Mouse (Mus musculus) megakaryocyte-erythroid progenitor cell, adult 5-6 weeks (primary cell): ENCODE data around the gene Magi3. TPM values are rescaled to one million over a fixed set of nuclear protein-coding genes. Genes with fewer than 3 reads are reported as not detected.
A peak's percentile ranks its signal among the peaks of the same experiment; 100 is the strongest.

Source experiments
- ATAC-seq: replicated peaks from 2 replicates; pipeline ENCODE4 v1.8.0; 2016; ENCODE audit warnings: mild to moderate bottlenecking, inconsistent platforms; ENCODE audit not compliant: severe bottlenecking, poor library complexity, low FRiP score, low TSS enrichment
- total RNA-seq, 2 experiments: library from RNA; stranded (forward) in 1 of 2; stranded (reverse) in 1 of 2; fragments of 200-1000, 215-1000 nt in 1 of 2; fragments of >200 nt in 1 of 2; fragmentation: Nextera tagmentation in 1 of 2; gene quantifications; 2 replicates each; pipeline ENCODE4 v1.2.3; 2014 to 2017

The Magi3 gene
- total RNA-seq, 2 experiments from 2014 or later = 1.4 to 1.9 TPM

GRCm38 (mm10) chr3:104078725-104079124 lies 141.4 kb downstream of the Magi3 start:
- ATAC-seq = 0 out of 2 replicates have a peak, but pooled peaks have one; percentile 71

GRCm38 (mm10) chr3:104069395-104069794 lies 150.8 kb downstream of the Magi3 start:
- peak; percentile 87 for ATAC-seq

- ATAC-seq = no peak
Measured at GRCm38 (mm10) chr3:104059001-104059622, 161.1 kb downstream of the Magi3 start.

GRCm38 (mm10) chr3:104032747-104033146 lies 187.4 kb downstream of the Magi3 start:
- no peak for ATAC-seq

- peak; percentile 86 for ATAC-seq
Measured at GRCm38 (mm10) chr3:104032086-104032485, 188.1 kb downstream of the Magi3 start.

GRCm38 (mm10) chr3:104026938-104027337 lies 193.2 kb downstream of the Magi3 start:
- no peak for ATAC-seq

GRCm38 (mm10) chr3:104020101-104020500 lies 200.1 kb downstream of the Magi3 start:
- ATAC-seq = no peak

- no peak for ATAC-seq
Measured at GRCm38 (mm10) chr3:104019453-104019852, 200.7 kb downstream of the Magi3 start.

GRCm38 (mm10) chr3:104017931-104018330 lies 202.2 kb downstream of the Magi3 start:
- ATAC-seq = no peak

- no peak for ATAC-seq
Measured at GRCm38 (mm10) chr3:104011972-104012371, 208.2 kb downstream of the Magi3 start.

GRCm38 (mm10) chr3:104009924-104010662 lies 210.1 kb downstream of the Magi3 start:
- ATAC-seq = 0 out of 2 replicates have a peak, but pooled peaks have one; percentile 50

- peak; percentile 84 for ATAC-seq
Measured at GRCm38 (mm10) chr3:104007479-104007878, 212.7 kb downstream of the Magi3 start.

- ATAC-seq = no peak
Measured at GRCm38 (mm10) chr3:104006896-104007466, 213.2 kb downstream of the Magi3 start.

GRCm38 (mm10) chr3:103998724-103999123 lies 221.4 kb downstream of the Magi3 start:
- ATAC-seq = 0 out of 2 replicates have a peak, but pooled peaks have one; percentile 50

GRCm38 (mm10) chr3:103991271-103991670 lies 228.9 kb downstream of the Magi3 start:
- no peak for ATAC-seq

GRCm38 (mm10) chr3:103989352-103989751 lies 230.8 kb downstream of the Magi3 start:
- ATAC-seq = peak; percentile 82

- ATAC-seq = no peak
Measured at GRCm38 (mm10) chr3:103987831-103988432, 232.2 kb downstream of the Magi3 start.

GRCm38 (mm10) chr3:103985194-103985593 lies 235.0 kb downstream of the Magi3 start:
- no peak for ATAC-seq

- ATAC-seq = no peak
Measured at GRCm38 (mm10) chr3:103984556-103984955, 235.6 kb downstream of the Magi3 start.

- no peak for ATAC-seq
Measured at GRCm38 (mm10) chr3:103971157-103971556, 249.0 kb downstream of the Magi3 start.
